In the genomic region with DNA sequence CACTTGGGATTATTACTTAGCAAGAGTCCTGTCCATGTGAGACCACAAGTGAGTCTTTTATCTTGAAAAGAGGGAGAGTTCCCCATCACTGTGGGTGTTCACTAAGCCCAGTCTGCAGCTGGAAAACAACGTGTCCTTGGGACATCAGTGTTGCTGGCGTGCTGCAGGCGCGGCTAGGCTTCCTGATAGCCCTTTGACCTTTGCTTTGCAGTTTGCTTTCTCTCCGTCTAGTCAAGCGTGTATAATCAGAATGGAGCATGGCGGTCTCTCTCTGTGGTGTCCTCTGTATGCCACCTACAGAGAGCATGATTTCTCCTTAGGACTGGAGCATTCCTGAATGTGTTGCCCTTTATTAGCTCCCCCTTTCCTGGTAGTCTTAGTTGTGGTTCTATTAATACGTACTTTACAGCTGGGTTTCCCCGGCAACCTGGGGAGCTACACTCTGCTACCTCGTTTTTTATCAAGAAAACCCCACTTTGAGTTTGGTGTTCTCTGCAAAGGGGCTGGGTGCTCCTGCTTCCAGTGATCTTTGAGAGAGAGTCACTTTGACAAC, we compare ENCODE assay signal across 10 mouse cellular contexts. TPM values are rescaled to one million over a fixed set of nuclear protein-coding genes. Genes with fewer than 3 reads are reported as not detected.
DNase-seq lines count a peak whose midpoint lies in the region; ATAC-seq lines count a peak whose summit lies in the region.
"Had no signal": no experiment of that assay in that cellular context is flagged by ENCODE, and none has a peak within 500 bp of the region (broad histone marks: within the 10 kb centered on the region; RNA-seq: fewer than 3 reads in every experiment).

No protein-coding gene starts in this region.

- 0 out of 2 replicates have a peak, but pooled peaks have one; percentile 29 for ATAC-seq in neural tube, embryonic 12.5 days (ENCODE audit: low FRiP score, low read depth)
- ATAC-seq in liver, embryonic 15.5 days (ENCODE audit: insufficient read depth), result peak; percentile 62; the same call in 1 of the 2 replicates

- H3K27ac ChIP-seq in neural tube, embryonic 12.5 days, result no peak overlapping the region
- H3K27ac ChIP-seq in liver, embryonic 15.5 days (replicated peaks), result peak overlapping the region; percentile 31

- 27% methylated on average over 10 of the region's 10 CpGs for WGBS in neural tube, embryonic 12.5 days
- WGBS in liver, embryonic 15.5 days (ENCODE audit: insufficient replicate concordance), result 59% methylated on average over 10 of the region's 10 CpGs

- no peak overlapping the region for H3K4me2 ChIP-seq in neural tube, embryonic 12.5 days (replicated peaks)
- H3K4me2 ChIP-seq in liver, embryonic 15.5 days, result no peak overlapping the region

- no peaks in the 10 kb centered on the region for H3K36me3 ChIP-seq in neural tube, embryonic 12.5 days
- peaks cover 9% of the 10 kb centered on the region; the same call in 1 of the 2 replicates for H3K36me3 ChIP-seq in liver, embryonic 15.5 days (replicated peaks)

- no peaks in the 10 kb centered on the region for H3K27me3 ChIP-seq in neural tube, embryonic 12.5 days (replicated peaks)
- H3K27me3 ChIP-seq in liver, embryonic 15.5 days, result no peaks in the 10 kb centered on the region
- H3K27me3 ChIP-seq: megakaryocyte, embryonic 14.5 days had no signal

- H3K9ac ChIP-seq in neural tube, embryonic 12.5 days, result no peak overlapping the region
- no peak overlapping the region for H3K9ac ChIP-seq in liver, embryonic 15.5 days

- peak; percentile 5 to 19 for DNase-seq in adrenal gland, postnatal 36 days
- DNase-seq in adrenal gland, adult 18-20 months (ENCODE audit: low spot score in 2 of 2), result no peak
- no peak for DNase-seq in neural tube, embryonic 10.5 days (ENCODE audit: extremely low spot score, low spot score)
- DNase-seq in telencephalon, adult 2 months (ENCODE audit: low read depth, low spot score), result peak; percentile 10
- no peak for DNase-seq in cerebellum, adult 9-10 months
- no peak for DNase-seq in urinary bladder, postnatal 25 days (ENCODE audit: low spot score)
- DNase-seq: kidney, postnatal 14 days had no signal

- no peaks in the 10 kb centered on the region for H3K9me3 ChIP-seq in neural tube, embryonic 12.5 days
- no peaks in the 10 kb centered on the region for H3K9me3 ChIP-seq in liver, embryonic 15.5 days (replicated peaks)

- H3K4me3 ChIP-seq in neural tube, embryonic 12.5 days, result no peak overlapping the region
- no peak overlapping the region for H3K4me3 ChIP-seq in liver, embryonic 15.5 days (replicated peaks)
- H3K4me3 ChIP-seq: megakaryocyte, embryonic 14.5 days had no signal

- 0 out of 2 replicates have a peak, but pooled peaks cover 8% of the 10 kb centered on the region for H3K4me1 ChIP-seq in neural tube, embryonic 12.5 days
- 0 out of 2 replicates have a peak, but pooled peaks cover 3% of the 10 kb centered on the region for H3K4me1 ChIP-seq in liver, embryonic 15.5 days (replicated peaks)
- H3K4me1 ChIP-seq: megakaryocyte, embryonic 14.5 days had no signal

RNA-seq across cellular contexts. Expression of a gene that starts 52.5 kb away (rescaled TPM):
- total RNA-seq in adrenal gland, postnatal 36 days (2021), result 10 to 100 TPM; 12.6 to 13.2 TPM
- total RNA-seq in adrenal gland, adult 18-20 months (2021), result 10 to 100 TPM; 13.1 to 15.5 TPM
- polyA plus RNA-seq in neural tube, embryonic 12.5 days (2016; fragmentation: Nextera tagmentation; extraction: Ambion mirVana), result 2.3 TPM in 2 replicates
- polyA plus RNA-seq in liver, embryonic 15.5 days (2015; fragmentation: Nextera tagmentation; extraction: Ambion mirVana), result 5.9 and 6.6 TPM in 2 replicates

Comparison
In these comparisons a context has a peak if more than half of its experiments do, and no peak if none do; other contexts are left out.
1. DNase-seq: peak in adrenal gland, postnatal 36 days (2 of 2) and telencephalon, adult 2 months (single experiment); none in adrenal gland, adult 18-20 months (0 of 2), neural tube, embryonic 10.5 days (single experiment), cerebellum, adult 9-10 months (single experiment) and urinary bladder, postnatal 25 days (single experiment).